Mouse (Mus musculus) CH12.LX (cell line): Measurements from ENCODE around the gene Col5a1. TPM values are rescaled to one million over a fixed set of nuclear protein-coding genes. Genes with fewer than 3 reads are reported as not detected.

Experiments
- DNase-seq: peaks from one replicate; pipeline ENCODE4 v3.0.0-alpha.2; 2013; ENCODE audit errors: extremely low read depth
- H3K27ac ChIP-seq: 2 replicates; pipeline ENCODE4 v1.5.1; 2012; ENCODE audit warnings: low read depth, mild to moderate bottlenecking, control low read depth, moderate library complexity; ENCODE audit not compliant: insufficient read depth
- H3K27me3 ChIP-seq: replicated peaks from 2 replicates; pipeline ENCODE3; 2012; ENCODE audit warnings: inconsistent platforms
- H3K36me3 ChIP-seq, 2 experiments: replicated peaks in 1 of 2; 2 replicates each; pipeline versions ENCODE3 to v1.6.1; 2012; ENCODE audit warnings: inconsistent platforms in 1 of 2, low read length in 1 of 2, mild to moderate bottlenecking in 1 of 2, mixed read lengths in 1 of 2, moderate library complexity in 1 of 2; ENCODE audit not compliant: control insufficient read depth in 1 of 2, insufficient read depth in 1 of 2
- H3K4me1 ChIP-seq, 2 experiments: 2 replicates each; pipeline ENCODE4 v1.6.1; 2012; ENCODE audit warnings: inconsistent platforms in 1 of 2, moderate library complexity in 1 of 2; ENCODE audit not compliant: insufficient read depth in 2 of 2, control insufficient read depth in 1 of 2
- H3K4me2 ChIP-seq: 2 replicates; pipeline ENCODE4 v1.6.1; 2012; ENCODE audit warnings: low read depth, mild to moderate bottlenecking, control low read depth; ENCODE audit not compliant: poor library complexity, insufficient read depth, severe bottlenecking
- H3K4me3 ChIP-seq, 3 experiments: fragments of 150-350 bp in 1 of 3; sonication (generic) in 1 of 3; replicated peaks in 1 of 3; 2 replicates each; pipeline versions ENCODE3 to v1.5.1; 2011 to 2012; ENCODE audit warnings: low read depth in 2 of 3, low read length in 2 of 3, mild to moderate bottlenecking in 2 of 3, moderate library complexity in 2 of 3, control low read depth in 1 of 3, improper control_type of control experiment in 1 of 3, inconsistent platforms in 1 of 3, mixed read lengths in 1 of 3; ENCODE audit not compliant: poor library complexity in 1 of 3
- H3K79me2 ChIP-seq: replicated peaks from 2 replicates; pipeline ENCODE4 v1.6.1; 2012; ENCODE audit warnings: mild to moderate bottlenecking, moderate library complexity; ENCODE audit not compliant: control insufficient read depth, poor library complexity, insufficient read depth, severe bottlenecking; ENCODE audit errors: extremely low read depth
- H3K9ac ChIP-seq: 2 replicates; pipeline ENCODE4 v1.6.1; 2012; ENCODE audit warnings: low read depth, mild to moderate bottlenecking, control low read depth, moderate library complexity; ENCODE audit not compliant: insufficient read depth
- H3K9me3 ChIP-seq: replicated peaks from 2 replicates; pipeline ENCODE3; 2012; ENCODE audit warnings: low read length, inconsistent platforms, mixed read lengths
- CHD1 ChIP-seq: IDR thresholded peaks from 2 replicates; pipeline ENCODE4 v1.6.1; 2012; ENCODE audit warnings: low read depth, low read length, improper control_type of control experiment, inconsistent platforms
- CHD2 ChIP-seq: IDR thresholded peaks from 2 replicates; pipeline ENCODE4 v1.6.1; 2011; ENCODE audit warnings: low read length, improper control_type of control experiment
- E2F4 ChIP-seq: IDR thresholded peaks from 2 replicates; pipeline ENCODE4 v1.6.1; 2011; ENCODE audit warnings: low read depth, low read length, improper control_type of control experiment; ENCODE audit not compliant: insufficient replicate concordance
- EP300 ChIP-seq: IDR thresholded peaks from 2 replicates; pipeline ENCODE4 v1.6.1; 2011; ENCODE audit warnings: low read length, improper control_type of control experiment
- IRF4 ChIP-seq: IDR thresholded peaks from 2 replicates; pipeline ENCODE4 v1.6.1; 2014; ENCODE audit warnings: low read depth, mild to moderate bottlenecking, inconsistent platforms, low read length, improper control_type of control experiment
- JUN ChIP-seq: IDR thresholded peaks from 2 replicates; pipeline ENCODE4 v1.6.1; 2011; ENCODE audit warnings: low read depth, mild to moderate bottlenecking, low read length, improper control_type of control experiment, moderate library complexity; ENCODE audit not compliant: insufficient read depth
- JUND ChIP-seq: conservative IDR thresholded peaks from 2 replicates; pipeline ENCODE4 v1.6.1; 2011; ENCODE audit warnings: low read depth, low read length, improper control_type of control experiment
- KAT2A ChIP-seq: IDR thresholded peaks from 2 replicates; pipeline ENCODE4 v1.6.1; 2012; ENCODE audit warnings: low read length, improper control_type of control experiment, inconsistent platforms; ENCODE audit not compliant: insufficient replicate concordance
- MAFK ChIP-seq: IDR thresholded peaks from 2 replicates; pipeline ENCODE4 v1.6.1; 2011; ENCODE audit warnings: low read length, improper control_type of control experiment; ENCODE audit not compliant: insufficient replicate concordance
- MEF2A ChIP-seq: IDR thresholded peaks from 2 replicates; pipeline ENCODE4 v1.6.1; 2014; ENCODE audit warnings: low read depth, mild to moderate bottlenecking, inconsistent platforms, low read length, improper control_type of control experiment, borderline replicate concordance
- MXI1 ChIP-seq: IDR thresholded peaks from 2 replicates; pipeline ENCODE4 v1.6.1; 2011; ENCODE audit warnings: mild to moderate bottlenecking, low read depth, low read length, improper control_type of control experiment
- MYC ChIP-seq: IDR thresholded peaks from 2 replicates; pipeline ENCODE4 v1.6.1; 2011; ENCODE audit warnings: low read depth, mild to moderate bottlenecking, improper control_type of control experiment, low read length
- NRF1 ChIP-seq: IDR thresholded peaks from 2 replicates; pipeline ENCODE4 v1.6.1; 2014; ENCODE audit warnings: low read depth, mild to moderate bottlenecking, inconsistent platforms, low read length, improper control_type of control experiment, moderate library complexity
- PAX5 ChIP-seq: IDR thresholded peaks from 2 replicates; pipeline ENCODE4 v1.6.1; 2012; ENCODE audit warnings: low read length, inconsistent platforms, mixed read lengths
- POLR2AphosphoS2 ChIP-seq: IDR thresholded peaks from 2 replicates; pipeline ENCODE4 v1.6.1; 2011; ENCODE audit warnings: low read depth, low read length, improper control_type of control experiment
- RAD21 ChIP-seq: IDR thresholded peaks from 2 replicates; pipeline ENCODE4 v1.6.1; 2011; ENCODE audit warnings: low read depth, mild to moderate bottlenecking, low read length, improper control_type of control experiment, moderate library complexity
- SIN3A ChIP-seq: IDR thresholded peaks from 2 replicates; pipeline ENCODE4 v1.6.1; 2012; ENCODE audit warnings: low read length, improper control_type of control experiment, inconsistent platforms
- SMC3 ChIP-seq: IDR thresholded peaks from 2 replicates; pipeline ENCODE4 v1.6.1; 2011; ENCODE audit warnings: low read depth, low read length, improper control_type of control experiment
- TBP ChIP-seq: conservative IDR thresholded peaks from 2 replicates; pipeline ENCODE4 v1.6.1; 2011; ENCODE audit warnings: low read depth, low read length, improper control_type of control experiment
- ZKSCAN1 ChIP-seq: IDR thresholded peaks from 2 replicates; pipeline ENCODE4 v1.6.1; 2012; ENCODE audit warnings: low read depth, inconsistent platforms, low read length, improper control_type of control experiment, borderline replicate concordance
- ZMIZ1 ChIP-seq: IDR thresholded peaks from 2 replicates; pipeline ENCODE4 v1.6.1; 2012; ENCODE audit warnings: low read depth, mild to moderate bottlenecking, inconsistent platforms, low read length, improper control_type of control experiment
- dilution Hi-C: fragments of 300-500 bp; cut with MboI; formaldehyde crosslinking; loops from 2 replicates; pipeline ENCODE4 v1.14.3; 2020; ENCODE audit warnings: low sequenced_read_pairs; ENCODE audit not compliant: extremely low pct_unique_long_range_greater_than_20kb, extremely low pct_ligation_motif_present
- in situ Hi-C: fragments of 300-500 bp; cut with MboI; formaldehyde crosslinking; loops from 3 replicates; pipeline ENCODE4 v1.14.3; 2019; ENCODE audit warnings: low sequenced_read_pairs, low pct_ligation_motif_present, low pct_unique_long_range_greater_than_20kb, mixed read lengths
- polyA plus RNA-seq: library from polyadenylated mRNA; unstranded; fragments of >175 nt; gene quantifications from 2 replicates; pipeline ENCODE4 v1.2.1, GENCODE M21; 2012; ENCODE audit warnings: low read depth; ENCODE audit not compliant: insufficient read length
- total RNA-seq, 2 experiments: library from RNA; depleted of rRNA; stranded (reverse); fragments of 300-350 nt in 1 of 2; fragments of >200 nt in 1 of 2; gene quantifications; 2 replicates each; pipeline ENCODE4 v1.2.3; 2012 to 2014

Gene Col5a1
- total and polyA plus RNA-seq, 3 experiments = 0.04 TPM; not detected in 2

GRCm38 (mm10) chr2:27931971-27932370 lies 45.7 kb downstream of the Col5a1 start:
- dilution Hi-C loops = no loop called here
- in situ Hi-C loops = no loop called here
- no peak overlapping the region for H3K9ac ChIP-seq
- H3K27me3 ChIP-seq = peaks cover 94% of the 10 kb centered on the region
- H3K27ac ChIP-seq = no peak overlapping the region
- TF ChIP-seq SMC3 = no peak
- TF ChIP-seq JUN = no peak
- no peak for TF ChIP-seq ZKSCAN1
- no peak for TF ChIP-seq EP300
- no peak for TF ChIP-seq JUND
- TF ChIP-seq ZMIZ1 = no peak
- TF ChIP-seq SIN3A = no peak
- TF ChIP-seq, all 38 proteins: peak for 0
- no peak for DNase-seq
- Histone ChIP-seq H3K36me3 (no peaks in the 10 kb centered on the region), H3K4me3 (no peak overlapping the region), H3K4me1 (no peaks in the 10 kb centered on the region), H3K4me2 (no peak overlapping the region), H3K9me3 (no peaks in the 10 kb centered on the region), H3K79me2 (no peaks in the 10 kb centered on the region)

- Histone ChIP-seq H3K9ac (no peak overlapping the region), H3K36me3 (no peaks in the 10 kb centered on the region), H3K79me2 (no peaks in the 10 kb centered on the region), H3K9me3 (no peaks in the 10 kb centered on the region), H3K27me3 (peaks cover 88% of the 10 kb centered on the region), H3K27ac (no peak overlapping the region), H3K4me3 (no peak overlapping the region), H3K4me1 (no peaks in the 10 kb centered on the region), H3K4me2 (no peak overlapping the region)
- no peak for DNase-seq
- TF ChIP-seq CHD1 (no peak), KAT2A (no peak), SIN3A (no peak), POLR2AphosphoS2 (no peak), JUND (no peak), MEF2A (no peak), PAX5 (no peak), MYC (no peak), CHD2 (no peak), SMC3 (no peak), ZMIZ1 (no peak), NRF1 (no peak), MXI1 (no peak), MAFK (no peak), RAD21 (no peak), TBP (no peak), E2F4 (no peak), IRF4 (no peak)
- dilution Hi-C loops (no loop called here), in situ Hi-C loops (no loop called here)
These were observed 48.0 kb downstream of the Col5a1 start for GRCm38 (mm10) chr2:27934269-27934668.
